Comparison of ENCODE assay signal across 12 mouse cellular contexts in the genomic region with DNA sequence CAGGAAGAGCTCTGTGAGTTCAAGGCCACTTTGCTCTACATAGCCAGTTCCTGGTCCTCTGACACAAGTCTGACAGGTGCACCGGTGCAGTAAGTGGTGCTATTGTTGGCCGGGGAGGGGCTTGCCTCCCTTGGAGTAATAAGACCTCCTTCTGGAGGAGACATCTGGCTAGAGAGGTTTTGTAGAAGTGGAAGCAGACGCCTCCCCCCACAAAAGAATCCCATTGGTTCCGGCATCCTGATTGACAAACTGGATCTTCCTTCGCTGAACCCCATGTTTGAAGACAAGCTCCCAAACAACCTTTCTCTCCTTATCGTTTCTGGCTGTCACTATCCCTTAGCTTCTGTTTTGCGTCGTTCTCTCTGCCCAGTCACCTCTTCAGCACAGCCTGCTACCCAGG. TPM values are rescaled to one million over a fixed set of nuclear protein-coding genes. Genes with fewer than 3 reads are reported as not detected.
A peak's percentile ranks its signal among the peaks of the same experiment; 100 is the strongest.
DNase-seq lines count a peak whose midpoint lies in the region; ATAC-seq and TF ChIP-seq lines count a peak whose summit lies in the region.
"Had no signal": no experiment of that assay in that cellular context is flagged by ENCODE, and none has a peak within 500 bp of the region (broad histone marks: within the 10 kb centered on the region; RNA-seq: fewer than 3 reads in every experiment).

No protein-coding gene starts in this region.

- no peak for ATAC-seq in kidney, embryonic 16.5 days (ENCODE audit: low FRiP score, low TSS enrichment)
- no peak for ATAC-seq in hindbrain, postnatal 0 days
- ATAC-seq in erythroid progenitor cell, adult 5-6 weeks (replicated peaks; ENCODE audit: low FRiP score, poor library complexity, severe bottlenecking), result no peak
- ATAC-seq in erythroblast, adult 5-6 weeks (replicated peaks; ENCODE audit: low FRiP score, poor library complexity, severe bottlenecking), result no peak
- ATAC-seq: Patski had no signal

- DNase-seq in kidney, adult 9 months, result no peak
- peak; percentile 64 for DNase-seq in ES-CJ7 (ENCODE audit: low read depth, low spot score)
- DNase-seq in cerebellum, adult 2 months, result peak; percentile 41 to 51
- peak; percentile 49 for DNase-seq in hindbrain, postnatal 0 days (ENCODE audit: low spot score)
- no peak for DNase-seq in thymus, adult 2 months
- DNase-seq: gastrocnemius, postnatal 25 days; kidney, adult 2 months had no signal

- no peaks in the 10 kb centered on the region for H3K27me3 ChIP-seq in kidney, embryonic 16.5 days (ENCODE audit: insufficient read depth, low read length)
- no peaks in the 10 kb centered on the region for H3K27me3 ChIP-seq in cerebellum, adult 2 months (ENCODE audit: control insufficient read depth, insufficient read depth, low read length)
- H3K27me3 ChIP-seq in hindbrain, postnatal 0 days (ENCODE audit: insufficient read depth, low read length), result no peaks in the 10 kb centered on the region
- H3K27me3 ChIP-seq in thymus, adult 2 months (ENCODE audit: control insufficient read depth, insufficient read depth, low read length), result peaks cover 12% of the 10 kb centered on the region; the same call in 1 of the 2 replicates

- H3K27ac ChIP-seq in kidney, embryonic 16.5 days (ENCODE audit: low read length), result peak overlapping the region; percentile 91
- peak overlapping the region; percentile 77 for H3K27ac ChIP-seq in cerebellum, adult 2 months (ENCODE audit: insufficient read depth, low read length)
- 0 out of 2 replicates have a peak overlapping the region, but pooled peaks have one; percentile 96 for H3K27ac ChIP-seq in hindbrain, postnatal 0 days
- no peak overlapping the region for H3K27ac ChIP-seq in thymus, adult 2 months (ENCODE audit: control insufficient read depth, insufficient read depth, low read length)
- H3K27ac ChIP-seq: liver, embryonic 14.5 days had no signal

- H3K9me3 ChIP-seq in kidney, embryonic 16.5 days (ENCODE audit: low read length), result no peaks in the 10 kb centered on the region
- H3K9me3 ChIP-seq in hindbrain, postnatal 0 days (ENCODE audit: low read length), result no peaks in the 10 kb centered on the region

- no peaks in the 10 kb centered on the region for H3K36me3 ChIP-seq in kidney, embryonic 16.5 days (ENCODE audit: insufficient read depth, low read length)
- H3K36me3 ChIP-seq in hindbrain, postnatal 0 days (ENCODE audit: insufficient read depth, low read length), result no peaks in the 10 kb centered on the region
- no peaks in the 10 kb centered on the region for H3K36me3 ChIP-seq in thymus, adult 2 months (ENCODE audit: control insufficient read depth, insufficient read depth, low read length)

- TF ChIP-seq POLR2A in cerebellum, adult 2 months (IDR thresholded peaks at IDR 0.05; ENCODE audit: borderline replicate concordance, insufficient read depth, low read length), result no peak
- no peak for TF ChIP-seq POLR2A in thymus, adult 2 months (IDR thresholded peaks at IDR 0.05; ENCODE audit: control insufficient read depth, extremely low read depth, insufficient read depth, low read length, poor library complexity)

- no peak overlapping the region for H3K9ac ChIP-seq in kidney, embryonic 16.5 days (replicated peaks; ENCODE audit: low read length)
- no peak overlapping the region for H3K9ac ChIP-seq in hindbrain, postnatal 0 days (replicated peaks; ENCODE audit: low read length)
- H3K9ac ChIP-seq: liver, embryonic 14.5 days had no signal

- TF ChIP-seq CTCF in cerebellum, adult 2 months (IDR thresholded peaks at IDR 0.05; ENCODE audit: borderline replicate concordance, insufficient read depth, low read depth, low read length), result no peak
- 0 out of 2 replicates have a peak, but pooled peaks have one; percentile 9 for TF ChIP-seq CTCF in hindbrain, postnatal 0 days (IDR thresholded peaks at IDR 0.05; ENCODE audit: low read depth)
- no peak for TF ChIP-seq CTCF in thymus, adult 2 months (IDR thresholded peaks at IDR 0.05; ENCODE audit: borderline replicate concordance, control insufficient read depth, extremely low read depth, insufficient read depth, low read length, poor library complexity)

- no peak overlapping the region; the same call in 1 of the 2 replicates for H3K4me2 ChIP-seq in kidney, embryonic 16.5 days (replicated peaks; ENCODE audit: low read depth, low read length)
- peak overlapping the region; percentile 80; the same call in 1 of the 2 replicates for H3K4me2 ChIP-seq in hindbrain, postnatal 0 days (ENCODE audit: low read depth, low read length)

- H3K4me3 ChIP-seq in kidney, embryonic 16.5 days (ENCODE audit: low read length), result no peak overlapping the region
- peak overlapping the region; percentile 3 for H3K4me3 ChIP-seq in cerebellum, adult 2 months (replicated peaks; ENCODE audit: insufficient read depth, low read depth, low read length)
- peak overlapping the region; percentile 15; the same call in 1 of the 2 replicates for H3K4me3 ChIP-seq in hindbrain, postnatal 0 days (ENCODE audit: low read length)
- H3K4me3 ChIP-seq in thymus, adult 2 months (ENCODE audit: control insufficient read depth, insufficient read depth, low read length), result no peak overlapping the region

- 14% methylated on average over 8 of the region's 8 CpGs for WGBS in kidney, embryonic 16.5 days
- 9% methylated on average over 8 of the region's 8 CpGs for WGBS in cerebellum, adult 2 months
- 17% methylated on average over 8 of the region's 8 CpGs for WGBS in hindbrain, postnatal 0 days
- WGBS in thymus, adult 2 months, result 37% methylated on average over 8 of the region's 8 CpGs

- H3K4me1 ChIP-seq in kidney, embryonic 16.5 days (ENCODE audit: insufficient read depth, low read length), result peaks cover 42% of the 10 kb centered on the region
- H3K4me1 ChIP-seq in cerebellum, adult 2 months (ENCODE audit: control insufficient read depth, insufficient read depth, low read length), result peaks cover 33% of the 10 kb centered on the region
- peaks cover 21% of the 10 kb centered on the region; the same call in 1 of the 2 replicates for H3K4me1 ChIP-seq in hindbrain, postnatal 0 days (ENCODE audit: insufficient read depth, low read length)
- H3K4me1 ChIP-seq in thymus, adult 2 months (replicated peaks; ENCODE audit: control insufficient read depth, insufficient read depth, low read length), result peaks cover 7% of the 10 kb centered on the region

RNA-seq across cellular contexts. Expression of gene Fam171a2, which starts 0.8 kb away (rescaled TPM):
- 5.3 and 5.8 TPM in 2 replicates for polyA plus RNA-seq in kidney, embryonic 16.5 days (2015; fragmentation: Nextera tagmentation; extraction: Ambion mirVana)
- polyA plus RNA-seq in cerebellum, adult 2 months (2012; rRNA removed), result 57.8 and 60.3 TPM in 2 replicates
- 546 and 699 TPM in 2 replicates for total RNA-seq in hindbrain, postnatal 0 days (2014; rRNA removed)
- polyA plus RNA-seq in hindbrain, postnatal 0 days (2015; fragmentation: Nextera tagmentation; extraction: Ambion mirVana), result 20.6 and 21.0 TPM in 2 replicates
- total RNA-seq in erythroid progenitor cell, adult 5-6 weeks (2015; ENCODE audit: low replicate concordance), result not detected in 2 replicates
- total RNA-seq in erythroid progenitor cell, adult 5-6 weeks (2017; ENCODE audit: low replicate concordance), result not detected in 2 replicates
- total RNA-seq in erythroblast, adult 5-6 weeks (2015; ENCODE audit: low replicate concordance), result not detected in 2 replicates
- not detected in 2 replicates for total RNA-seq in erythroblast, adult 5-6 weeks (2017; ENCODE audit: low replicate concordance)
- polyA plus RNA-seq in thymus, adult 2 months (2012; rRNA removed), result 2.6 and 4.7 TPM in 2 replicates

RNA-seq across cellular contexts. Expression of gene Grn, which starts 18.2 kb away (rescaled TPM):
- 208 and 213 TPM in 2 replicates for polyA plus RNA-seq in kidney, embryonic 16.5 days (2015; fragmentation: Nextera tagmentation; extraction: Ambion mirVana)
- 58.4 TPM in 2 replicates for polyA plus RNA-seq in cerebellum, adult 2 months (2012; rRNA removed)
- total RNA-seq in hindbrain, postnatal 0 days (2014; rRNA removed), result 85.6 and 98.5 TPM in 2 replicates
- 98.4 and 104 TPM in 2 replicates for polyA plus RNA-seq in hindbrain, postnatal 0 days (2015; fragmentation: Nextera tagmentation; extraction: Ambion mirVana)
- total RNA-seq in erythroid progenitor cell, adult 5-6 weeks (2015; ENCODE audit: low replicate concordance), result 90.1 and 125 TPM in 2 replicates
- total RNA-seq in erythroid progenitor cell, adult 5-6 weeks (2017; ENCODE audit: low replicate concordance), result 38.5 and 49.9 TPM in 2 replicates
- 85.7 and 90.1 TPM in 2 replicates for total RNA-seq in erythroblast, adult 5-6 weeks (2015; ENCODE audit: low replicate concordance)
- 26.3 and 56.1 TPM in 2 replicates for total RNA-seq in erythroblast, adult 5-6 weeks (2017; ENCODE audit: low replicate concordance)
- 151 and 160 TPM in 2 replicates for polyA plus RNA-seq in thymus, adult 2 months (2012; rRNA removed)

RNA-seq across cellular contexts. Expression of gene Itga2b, which starts 21.6 kb away (rescaled TPM):
- polyA plus RNA-seq in kidney, embryonic 16.5 days (2015; fragmentation: Nextera tagmentation; extraction: Ambion mirVana), result 10.2 and 10.8 TPM in 2 replicates
- polyA plus RNA-seq in cerebellum, adult 2 months (2012; rRNA removed), result 2.8 and 4.0 TPM in 2 replicates
- 3.5 and 5.6 TPM in 2 replicates for total RNA-seq in hindbrain, postnatal 0 days (2014; rRNA removed)
- polyA plus RNA-seq in hindbrain, postnatal 0 days (2015; fragmentation: Nextera tagmentation; extraction: Ambion mirVana), result 13.7 and 14.2 TPM in 2 replicates
- total RNA-seq in erythroid progenitor cell, adult 5-6 weeks (2015; ENCODE audit: low replicate concordance), result 4.2 and 15.9 TPM in 2 replicates
- total RNA-seq in erythroid progenitor cell, adult 5-6 weeks (2017; ENCODE audit: low replicate concordance), result 20.4 and 34.3 TPM in 2 replicates
- 23.6 and 57.1 TPM in 2 replicates for total RNA-seq in erythroblast, adult 5-6 weeks (2015; ENCODE audit: low replicate concordance)
- total RNA-seq in erythroblast, adult 5-6 weeks (2017; ENCODE audit: low replicate concordance), result 73.1 and 99.5 TPM in 2 replicates
- polyA plus RNA-seq in thymus, adult 2 months (2012; rRNA removed), result 3.8 and 4.0 TPM in 2 replicates

RNA-seq across cellular contexts. Expression of gene Slc25a39, which starts 40.6 kb away (rescaled TPM):
- polyA plus RNA-seq in kidney, embryonic 16.5 days (2015; fragmentation: Nextera tagmentation; extraction: Ambion mirVana), result 337 and 360 TPM in 2 replicates
- polyA plus RNA-seq in cerebellum, adult 2 months (2012; rRNA removed), result 124 and 126 TPM in 2 replicates
- total RNA-seq in hindbrain, postnatal 0 days (2014; rRNA removed), result 169 and 194 TPM in 2 replicates
- 165 and 176 TPM in 2 replicates for polyA plus RNA-seq in hindbrain, postnatal 0 days (2015; fragmentation: Nextera tagmentation; extraction: Ambion mirVana)
- total RNA-seq in erythroid progenitor cell, adult 5-6 weeks (2015; ENCODE audit: low replicate concordance), result 211 and 271 TPM in 2 replicates
- total RNA-seq in erythroid progenitor cell, adult 5-6 weeks (2017; ENCODE audit: low replicate concordance), result 78.9 and 80.8 TPM in 2 replicates
- 461 and 462 TPM in 2 replicates for total RNA-seq in erythroblast, adult 5-6 weeks (2015; ENCODE audit: low replicate concordance)
- total RNA-seq in erythroblast, adult 5-6 weeks (2017; ENCODE audit: low replicate concordance), result 236 and 290 TPM in 2 replicates
- polyA plus RNA-seq in thymus, adult 2 months (2012; rRNA removed), result 227 and 235 TPM in 2 replicates

RNA-seq across cellular contexts. Expression of gene Rundc3a, which starts 55.1 kb away (rescaled TPM):
- 3.3 and 3.9 TPM in 2 replicates for polyA plus RNA-seq in kidney, embryonic 16.5 days (2015; fragmentation: Nextera tagmentation; extraction: Ambion mirVana)
- polyA plus RNA-seq in cerebellum, adult 2 months (2012; rRNA removed), result 446 and 460 TPM in 2 replicates
- total RNA-seq in hindbrain, postnatal 0 days (2014; rRNA removed), result 310 and 349 TPM in 2 replicates
- polyA plus RNA-seq in hindbrain, postnatal 0 days (2015; fragmentation: Nextera tagmentation; extraction: Ambion mirVana), result 114 and 125 TPM in 2 replicates
- total RNA-seq in erythroid progenitor cell, adult 5-6 weeks (2015; ENCODE audit: low replicate concordance), result not detected in 2 replicates
- not detected in 2 replicates for total RNA-seq in erythroid progenitor cell, adult 5-6 weeks (2017; ENCODE audit: low replicate concordance)
- total RNA-seq in erythroblast, adult 5-6 weeks (2015; ENCODE audit: low replicate concordance), result 3.1 TPM in 1 of 2 replicates, not detected in the other
- total RNA-seq in erythroblast, adult 5-6 weeks (2017; ENCODE audit: low replicate concordance), result 2.7 and 7.5 TPM in 2 replicates
- 7.9 and 8.1 TPM in 2 replicates for polyA plus RNA-seq in thymus, adult 2 months (2012; rRNA removed)

Comparison
In these comparisons a context has a peak if more than half of its experiments do, and no peak if none do; other contexts are left out.
1. H3K4me3 ChIP-seq: peak in cerebellum, adult 2 months (single experiment) and hindbrain, postnatal 0 days (single experiment); none in kidney, embryonic 16.5 days (single experiment) and thymus, adult 2 months (single experiment).
2. DNase-seq: peak in ES-CJ7 (single experiment), cerebellum, adult 2 months (2 of 2) and hindbrain, postnatal 0 days (single experiment); none in kidney, adult 9 months (single experiment) and thymus, adult 2 months (single experiment).